Mouse (Mus musculus): Measurements from ENCODE around the gene Lrrc31.

- TF ChIP-seq CTCF (IDR thresholded peaks at IDR 0.05; ENCODE audit: borderline replicate concordance, insufficient read depth, low read depth, low read length) (no peak), POLR2A (IDR thresholded peaks at IDR 0.05; ENCODE audit: borderline replicate concordance, insufficient read depth, low read length) (no peak)
Measured at GRCm38 (mm10) chr3:30723179-30723578, 23.5 kb upstream of the Lrrc31 start.

Measured in cerebellum, adult 2 months (tissue).